Mouse (Mus musculus): ENCODE measurements around the gene Olfr633. TPM values are rescaled to one million over a fixed set of nuclear protein-coding genes. Genes with fewer than 3 reads are reported as not detected.

The Olfr633 gene
- polyA plus RNA-seq, 1 experiment from 2014 or later, result not detected

GRCm38 (mm10) chr7:103970852-103971251, 26.6 kb downstream of the Olfr633 start, which contains the start of gene Olfr635:
Gene Olfr635 (plus strand): TSS chr7:103971152.
- Histone ChIP-seq H3K9ac (replicated peaks; ENCODE audit: low read length) (no peak within 1 kb of the TSS), H3K27ac (replicated peaks; ENCODE audit: low read depth, low read length) (no peak within 1 kb of the TSS), H3K27me3 (ENCODE audit: control insufficient read depth, insufficient read depth, low read length) (no peaks in the 10 kb centered on the region), H3K4me3 (replicated peaks; ENCODE audit: low read depth, low read length) (no peak within 1 kb of the TSS), H3K4me2 (ENCODE audit: low read length) (no peak within 1 kb of the TSS), H3K9me3 (ENCODE audit: control insufficient read depth, low read length) (no peaks in the 10 kb centered on the region), H3K4me1 (ENCODE audit: control insufficient read depth, insufficient read depth, low read length) (no peaks in the 10 kb centered on the region), H3K36me3 (ENCODE audit: control insufficient read depth, insufficient read depth, low read length) (no peaks in the 10 kb centered on the region)
- ATAC-seq (ENCODE audit: low FRiP score, low TSS enrichment), result no peak
- DNase-seq, result no peak
- WGBS, result 73% methylated on average over 1 of the region's 1 CpGs

GRCm38 (mm10) chr7:103971782-103972181, 27.5 kb downstream of the Olfr633 start:
- H3K27ac ChIP-seq (replicated peaks; ENCODE audit: low read depth, low read length), result no peak overlapping the region
- H3K36me3 ChIP-seq (ENCODE audit: control insufficient read depth, insufficient read depth, low read length), result no peaks in the 10 kb centered on the region
- no peak for ATAC-seq (ENCODE audit: low FRiP score, low TSS enrichment)
- no peak for DNase-seq
- no peak overlapping the region for H3K4me2 ChIP-seq (ENCODE audit: low read length)
- H3K9ac ChIP-seq (replicated peaks; ENCODE audit: low read length), result no peak overlapping the region
- no peaks in the 10 kb centered on the region for H3K4me1 ChIP-seq (ENCODE audit: control insufficient read depth, insufficient read depth, low read length)
- 69% methylated on average over 1 of the region's 1 CpGs for WGBS
- no peak overlapping the region for H3K4me3 ChIP-seq (replicated peaks; ENCODE audit: low read depth, low read length)
- H3K27me3 ChIP-seq (ENCODE audit: control insufficient read depth, insufficient read depth, low read length), result no peaks in the 10 kb centered on the region
- no peaks in the 10 kb centered on the region for H3K9me3 ChIP-seq (ENCODE audit: control insufficient read depth, low read length)

GRCm38 (mm10) chr7:103998446-103998845, 54.2 kb downstream of the Olfr633 start, which contains the start of gene Olfr638:
Gene Olfr638 (plus strand): TSS chr7:103998746.
- Histone ChIP-seq H3K4me2 (ENCODE audit: low read length) (no peak within 1 kb of the TSS), H3K9ac (replicated peaks; ENCODE audit: low read length) (no peak within 1 kb of the TSS), H3K4me1 (ENCODE audit: control insufficient read depth, insufficient read depth, low read length) (no peaks in the 10 kb centered on the region), H3K27ac (replicated peaks; ENCODE audit: low read depth, low read length) (no peak within 1 kb of the TSS), H3K4me3 (replicated peaks; ENCODE audit: low read depth, low read length) (no peak within 1 kb of the TSS), H3K9me3 (ENCODE audit: control insufficient read depth, low read length) (no peaks in the 10 kb centered on the region), H3K27me3 (ENCODE audit: control insufficient read depth, insufficient read depth, low read length) (no peaks in the 10 kb centered on the region), H3K36me3 (ENCODE audit: control insufficient read depth, insufficient read depth, low read length) (no peaks in the 10 kb centered on the region)
- DNase-seq, result no peak
- ATAC-seq (ENCODE audit: low FRiP score, low TSS enrichment), result no peak

Other genes with a start within 250 kb of the Olfr633 start
- gene Olfr243, start 229.8 kb upstream of the Olfr633 start, polyA plus RNA-seq (2014; fragmentation: Nextera tagmentation; extraction: Ambion mirVana), result not detected in 2 replicates
- gene Olfr628, start 214.1 kb upstream of the Olfr633 start, polyA plus RNA-seq (2014; fragmentation: Nextera tagmentation; extraction: Ambion mirVana), result not detected in 2 replicates
- not detected in 2 replicates for gene Olfr629, start 199.5 kb upstream of the Olfr633 start, polyA plus RNA-seq (2014; fragmentation: Nextera tagmentation; extraction: Ambion mirVana)
- not detected in 2 replicates for gene Olfr630, start 187.1 kb upstream of the Olfr633 start, polyA plus RNA-seq (2014; fragmentation: Nextera tagmentation; extraction: Ambion mirVana)
- not detected in 2 replicates for gene Olfr69, start 172.8 kb upstream of the Olfr633 start, polyA plus RNA-seq (2014; fragmentation: Nextera tagmentation; extraction: Ambion mirVana)
- not detected in 2 replicates for gene Olfr68, start 164.7 kb upstream of the Olfr633 start, polyA plus RNA-seq (2014; fragmentation: Nextera tagmentation; extraction: Ambion mirVana)
- not detected in 2 replicates for gene Olfr67, start 152.6 kb upstream of the Olfr633 start, polyA plus RNA-seq (2014; fragmentation: Nextera tagmentation; extraction: Ambion mirVana)
- 856 and 1,369 TPM in 2 replicates for gene Hbb-bt, start 130.4 kb upstream of the Olfr633 start, polyA plus RNA-seq (2014; fragmentation: Nextera tagmentation; extraction: Ambion mirVana)
- 2,393 and 3,364 TPM in 2 replicates for gene Hbb-bs, start 116.3 kb upstream of the Olfr633 start, polyA plus RNA-seq (2014; fragmentation: Nextera tagmentation; extraction: Ambion mirVana)
- not detected in 2 replicates for gene Hbb-bh2, start 103.9 kb upstream of the Olfr633 start, polyA plus RNA-seq (2014; fragmentation: Nextera tagmentation; extraction: Ambion mirVana)
- gene Hbb-bh1, start 101.3 kb upstream of the Olfr633 start, polyA plus RNA-seq (2014; fragmentation: Nextera tagmentation; extraction: Ambion mirVana), result 0.78 and 4.0 TPM in 2 replicates
- 175 and 602 TPM in 2 replicates for gene Hbb-y, start 91.2 kb upstream of the Olfr633 start, polyA plus RNA-seq (2014; fragmentation: Nextera tagmentation; extraction: Ambion mirVana)
- gene Olfr66, start 58.2 kb upstream of the Olfr633 start, polyA plus RNA-seq (2014; fragmentation: Nextera tagmentation; extraction: Ambion mirVana), result not detected in 2 replicates
- not detected in 2 replicates for gene Olfr64, start 50.0 kb upstream of the Olfr633 start, polyA plus RNA-seq (2014; fragmentation: Nextera tagmentation; extraction: Ambion mirVana)
- not detected in 2 replicates for gene Olfr65, start 41.0 kb upstream of the Olfr633 start, polyA plus RNA-seq (2014; fragmentation: Nextera tagmentation; extraction: Ambion mirVana)
- gene Olfr631, start 15.6 kb upstream of the Olfr633 start, polyA plus RNA-seq (2014; fragmentation: Nextera tagmentation; extraction: Ambion mirVana), result not detected in 2 replicates
- not detected in 2 replicates for gene Olfr632, start 10.1 kb upstream of the Olfr633 start, polyA plus RNA-seq (2014; fragmentation: Nextera tagmentation; extraction: Ambion mirVana)
- not detected in 2 replicates for gene Olfr635, start 26.7 kb downstream of the Olfr633 start, polyA plus RNA-seq (2014; fragmentation: Nextera tagmentation; extraction: Ambion mirVana)
- not detected in 2 replicates for gene Olfr638, start 54.3 kb downstream of the Olfr633 start, polyA plus RNA-seq (2014; fragmentation: Nextera tagmentation; extraction: Ambion mirVana)
- not detected in 2 replicates for gene Olfr639, start 72.9 kb downstream of the Olfr633 start, polyA plus RNA-seq (2014; fragmentation: Nextera tagmentation; extraction: Ambion mirVana)
- gene Olfr640, start 81.1 kb downstream of the Olfr633 start, polyA plus RNA-seq (2014; fragmentation: Nextera tagmentation; extraction: Ambion mirVana), result not detected in 2 replicates
- not detected in 2 replicates for gene Olfr641, start 91.0 kb downstream of the Olfr633 start, polyA plus RNA-seq (2014; fragmentation: Nextera tagmentation; extraction: Ambion mirVana)
- not detected in 2 replicates for gene Olfr642, start 108.2 kb downstream of the Olfr633 start, polyA plus RNA-seq (2014; fragmentation: Nextera tagmentation; extraction: Ambion mirVana)
- not detected in 2 replicates for gene 4930516K23Rik, start 117.0 kb downstream of the Olfr633 start, polyA plus RNA-seq (2014; fragmentation: Nextera tagmentation; extraction: Ambion mirVana)
- gene Olfr644, start 127.4 kb downstream of the Olfr633 start, polyA plus RNA-seq (2014; fragmentation: Nextera tagmentation; extraction: Ambion mirVana), result not detected in 2 replicates
- not detected in 2 replicates for gene Olfr645, start 141.0 kb downstream of the Olfr633 start, polyA plus RNA-seq (2014; fragmentation: Nextera tagmentation; extraction: Ambion mirVana)
- not detected in 2 replicates for gene Olfr646, start 160.4 kb downstream of the Olfr633 start, polyA plus RNA-seq (2014; fragmentation: Nextera tagmentation; extraction: Ambion mirVana)
- gene Ubqln5, start 185.4 kb downstream of the Olfr633 start, polyA plus RNA-seq (2014; fragmentation: Nextera tagmentation; extraction: Ambion mirVana), result not detected in 2 replicates
- not detected in 2 replicates for gene Olfr643, start 193.0 kb downstream of the Olfr633 start, polyA plus RNA-seq (2014; fragmentation: Nextera tagmentation; extraction: Ambion mirVana)
- gene Ubqln3, start 198.8 kb downstream of the Olfr633 start, polyA plus RNA-seq (2014; fragmentation: Nextera tagmentation; extraction: Ambion mirVana), result not detected in 2 replicates
- gene Ubqlnl, start 206.1 kb downstream of the Olfr633 start, polyA plus RNA-seq (2014; fragmentation: Nextera tagmentation; extraction: Ambion mirVana), result not detected in 2 replicates
- gene Olfm5, start 220.4 kb downstream of the Olfr633 start, polyA plus RNA-seq (2014; fragmentation: Nextera tagmentation; extraction: Ambion mirVana), result not detected in 2 replicates
- gene Olfr648, start 239.0 kb downstream of the Olfr633 start, polyA plus RNA-seq (2014; fragmentation: Nextera tagmentation; extraction: Ambion mirVana), result 0.50 and 0.74 TPM in 2 replicates

Measured in midbrain, embryonic 14.5 days (tissue).